Mouse (Mus musculus) heart, postnatal 10 days (tissue): ENCODE results near the gene Tmprss3. TPM values are rescaled to one million over a fixed set of nuclear protein-coding genes. Genes with fewer than 3 reads are reported as not detected.
A peak's percentile ranks its signal among the peaks of the same experiment; 100 is the strongest.

Experiments used
- DNase-seq, 2 experiments: peaks; one replicate each; pipeline ENCODE4 v3.0.0; 2021
- intact Hi-C: fragments of 180-260 bp; cut with DNase I; formaldehyde crosslinking; loops from one replicate; pipeline ENCODE4 v1.15.1; 2025
- total RNA-seq, 2 experiments: library from RNA; stranded (reverse); gene quantifications; 2 replicates each; pipeline ENCODE4 v1.2.3; 2021

The Tmprss3 gene
- total RNA-seq, 2 experiments from 2014 or later, result not detected

- DNase-seq, result no peak
Observed at GRCm38 (mm10) chr17:31196283-31196682, 2.5 kb downstream of the Tmprss3 start.

GRCm38 (mm10) chr17:31195207-31195606, 3.6 kb downstream of the Tmprss3 start:
- no peak for DNase-seq
- intact Hi-C loops, result no loop called here

More at GRCm38 (mm10) chr17:31196283-31196682, 2.5 kb downstream of the Tmprss3 start:
- intact Hi-C loops, result no loop called here

- no peak for DNase-seq
- intact Hi-C loops, result no loop called here
Observed at GRCm38 (mm10) chr17:31193360-31193759, 5.4 kb downstream of the Tmprss3 start.

GRCm38 (mm10) chr17:31192663-31193062, 6.1 kb downstream of the Tmprss3 start:
- no peak for DNase-seq
- intact Hi-C loops, result no loop called here

GRCm38 (mm10) chr17:31191825-31192224, 7.0 kb downstream of the Tmprss3 start:
- DNase-seq, result no peak
- intact Hi-C loops, result no loop called here

GRCm38 (mm10) chr17:31187370-31187769, 11.4 kb downstream of the Tmprss3 start:
- intact Hi-C loops, result loop anchor here (1.0 to 5.0 kb wide), 4 partner anchors 49 to 176 kb away; no protein-coding TSS in a partner anchor
- peak; percentile 75 to 81 for DNase-seq

- intact Hi-C loops, result no loop called here
- no peak for DNase-seq
Observed at GRCm38 (mm10) chr17:31184269-31184990, 14.3 kb downstream of the Tmprss3 start.

- DNase-seq, result no peak
- intact Hi-C loops, result no loop called here
Observed at GRCm38 (mm10) chr17:31183180-31183974, 15.4 kb downstream of the Tmprss3 start.

- DNase-seq, result no peak
- intact Hi-C loops, result no loop called here
Observed at GRCm38 (mm10) chr17:31181490-31181889, 17.3 kb downstream of the Tmprss3 start.

- no peak for DNase-seq
- intact Hi-C loops, result no loop called here
Observed at GRCm38 (mm10) chr17:31176321-31176720, 22.5 kb downstream of the Tmprss3 start.

- intact Hi-C loops, result no loop called here
- no peak for DNase-seq
Observed at GRCm38 (mm10) chr17:31169796-31170195, 29.0 kb downstream of the Tmprss3 start.

GRCm38 (mm10) chr17:31165127-31165526, 33.6 kb downstream of the Tmprss3 start, which contains the start of gene Tff1:
Tff1 (minus strand) TSS chr17:31165277.
- intact Hi-C loops, result no loop called here
- no peak for DNase-seq

GRCm38 (mm10) chr17:31163821-31164220, 35.0 kb downstream of the Tmprss3 start:
- intact Hi-C loops, result no loop called here
- DNase-seq, result no peak

- DNase-seq, result no peak
- intact Hi-C loops, result no loop called here
Observed at GRCm38 (mm10) chr17:31162607-31163006, 36.2 kb downstream of the Tmprss3 start.

GRCm38 (mm10) chr17:31160291-31160690, 38.5 kb downstream of the Tmprss3 start:
- intact Hi-C loops, result no loop called here
- DNase-seq, result no peak

GRCm38 (mm10) chr17:31157921-31158320, 40.9 kb downstream of the Tmprss3 start:
- DNase-seq, result no peak
- intact Hi-C loops, result no loop called here

GRCm38 (mm10) chr17:31153785-31154184, 45.0 kb downstream of the Tmprss3 start:
- intact Hi-C loops, result no loop called here

GRCm38 (mm10) chr17:31152966-31153499, 45.7 kb downstream of the Tmprss3 start:
- intact Hi-C loops, result no loop called here
- DNase-seq, result no peak

More at GRCm38 (mm10) chr17:31153785-31154184, 45.0 kb downstream of the Tmprss3 start:
- no peak for DNase-seq

GRCm38 (mm10) chr17:31152512-31152911, 46.3 kb downstream of the Tmprss3 start:
- intact Hi-C loops, result no loop called here
- DNase-seq, result no peak

GRCm38 (mm10) chr17:31145998-31146397, 52.8 kb downstream of the Tmprss3 start:
- intact Hi-C loops, result no loop called here
- no peak for DNase-seq
